Mouse (Mus musculus): Measurements from ENCODE around the gene Slc25a27. TPM values are rescaled to one million over a fixed set of nuclear protein-coding genes. Genes with fewer than 3 reads are reported as not detected.

Slc25a27 gene
- 4.1 TPM for polyA plus RNA-seq (2014; fragmentation: Illumina TruSeq; extraction: RNeasy Lipid Tissue Mini Kit (QIAGEN cat#74804))

GRCm38 (mm10) chr17:43666576-43667289 is at the start of gene Slc25a27:
TSS of gene Slc25a27 (minus strand) at chr17:43667214.

GRCm38 (mm10) chr17:43667290-43667843 is 353 bp upstream of the Slc25a27 start, which contains the start of gene Cyp39a1:
TSS of gene Cyp39a1 (plus strand) at chr17:43667425.

GRCm38 (mm10) chr17:43629496-43630426 is 37.3 kb downstream of the Slc25a27 start, which contains the start of gene Tdrd6:
TSS of gene Tdrd6 (minus strand) at chr17:43630299.

Other genes starting within 250 kb of the Slc25a27 start
- gene Mep1a, start 164.4 kb downstream of the Slc25a27 start, polyA plus RNA-seq (2014; fragmentation: Illumina TruSeq; extraction: RNeasy Lipid Tissue Mini Kit (QIAGEN cat#74804)), result not detected
- 0.86 TPM for gene Ankrd66, start 123.6 kb downstream of the Slc25a27 start, polyA plus RNA-seq (2014; fragmentation: Illumina TruSeq; extraction: RNeasy Lipid Tissue Mini Kit (QIAGEN cat#74804))
- 32.9 TPM for gene Pla2g7, start 99.1 kb downstream of the Slc25a27 start, polyA plus RNA-seq (2014; fragmentation: Illumina TruSeq; extraction: RNeasy Lipid Tissue Mini Kit (QIAGEN cat#74804))
- not detected for gene Tdrd6, start 36.9 kb downstream of the Slc25a27 start, polyA plus RNA-seq (2014; fragmentation: Illumina TruSeq; extraction: RNeasy Lipid Tissue Mini Kit (QIAGEN cat#74804))
- 44.0 TPM for gene Cyp39a1, start 211 bp upstream of the Slc25a27 start, polyA plus RNA-seq (2014; fragmentation: Illumina TruSeq; extraction: RNeasy Lipid Tissue Mini Kit (QIAGEN cat#74804))
- 34.9 TPM for gene Rcan2, start 134.1 kb upstream of the Slc25a27 start, polyA plus RNA-seq (2014; fragmentation: Illumina TruSeq; extraction: RNeasy Lipid Tissue Mini Kit (QIAGEN cat#74804))